Mouse (Mus musculus) liver, adult 2 months (tissue): Measurements from ENCODE around the gene Comt.

ENCODE experiments used
- CTCF ChIP-seq: fragments of 200-500 bp; IDR thresholded peaks from 2 replicates; pipeline ENCODE4 v1.5.1; 2011; ENCODE audit warnings: low read depth, low read length, control low read depth
- POLR2A ChIP-seq: fragments of 200-500 bp; IDR thresholded peaks from 2 replicates; pipeline ENCODE4 v1.6.1; 2011; ENCODE audit warnings: low read length, control low read depth; ENCODE audit not compliant: insufficient read depth; ENCODE audit errors: extremely low read depth

- TF ChIP-seq POLR2A, result no peak
- TF ChIP-seq CTCF, result no peak
Measured at GRCm38 (mm10) chr16:18471381-18471955, 44.8 kb upstream of the Comt start.
